Mouse (Mus musculus) lung, postnatal 10 days (tissue): ENCODE measurements at regions not wholly inside any gene's neighbourhood (a gene's known extent, or its start where the extent isn't known, plus 50 kb on each side); places are given as distances from the start of the nearest gene placed in this dataset.

ENCODE experiments used
- DNase-seq: peaks from one replicate; pipeline ENCODE4 v3.0.0; 2021

- DNase-seq: no peak
Measured at GRCm38 (mm10) chr10:21672171-21672570, 79.2 kb downstream of the 1700020N01Rik start.

GRCm38 (mm10) chr10:21672666-21673065, 79.7 kb downstream of the 1700020N01Rik start:
- DNase-seq: no peak

GRCm38 (mm10) chr10:21673831-21674230, 80.9 kb downstream of the 1700020N01Rik start:
- DNase-seq: no peak

GRCm38 (mm10) chr10:21675786-21676185, 82.8 kb downstream of the 1700020N01Rik start:
- no peak for DNase-seq

- no peak for DNase-seq
Measured at GRCm38 (mm10) chr10:21677911-21678310, 85.0 kb downstream of the 1700020N01Rik start.

- no peak for DNase-seq
Measured at GRCm38 (mm10) chr10:21678372-21678771, 85.4 kb downstream of the 1700020N01Rik start.

GRCm38 (mm10) chr10:21678811-21679451, 86.0 kb downstream of the 1700020N01Rik start:
- DNase-seq: peak; percentile 74

GRCm38 (mm10) chr10:21680789-21681188, 87.8 kb downstream of the 1700020N01Rik start:
- no peak for DNase-seq

GRCm38 (mm10) chr10:21684286-21685013, 91.5 kb downstream of the 1700020N01Rik start:
- DNase-seq: peak; percentile 39

GRCm38 (mm10) chr10:21685122-21685798, 92.3 kb downstream of the 1700020N01Rik start:
- peak; percentile 84 for DNase-seq

GRCm38 (mm10) chr10:21686060-21686459, 93.1 kb downstream of the 1700020N01Rik start:
- peak; percentile 53 for DNase-seq

GRCm38 (mm10) chr10:21687484-21687883, 94.5 kb downstream of the 1700020N01Rik start:
- DNase-seq: no peak

- no peak for DNase-seq
Measured at GRCm38 (mm10) chr10:21688513-21688912, 95.6 kb downstream of the 1700020N01Rik start.

GRCm38 (mm10) chr10:21689847-21690269, 96.9 kb downstream of the 1700020N01Rik start:
- no peak for DNase-seq

- DNase-seq: peak; percentile 26
Measured at GRCm38 (mm10) chr10:21695185-21695584, 102.2 kb downstream of the 1700020N01Rik start.

- no peak for DNase-seq
Measured at GRCm38 (mm10) chr10:21696671-21697070, 103.7 kb downstream of the 1700020N01Rik start.

GRCm38 (mm10) chr10:21701580-21701979, 108.6 kb downstream of the 1700020N01Rik start:
- peak; percentile 60 for DNase-seq

GRCm38 (mm10) chr10:21702134-21702533, 109.2 kb downstream of the 1700020N01Rik start:
- no peak for DNase-seq

- DNase-seq: peak; percentile 22
Measured at GRCm38 (mm10) chr10:21711866-21712265, 118.9 kb downstream of the 1700020N01Rik start.

- DNase-seq: no peak
Measured at GRCm38 (mm10) chr10:21712828-21713227, 119.9 kb downstream of the 1700020N01Rik start.

- no peak for DNase-seq
Measured at GRCm38 (mm10) chr10:21715436-21715835, 122.5 kb downstream of the 1700020N01Rik start.

GRCm38 (mm10) chr10:21718189-21718588, 125.2 kb downstream of the 1700020N01Rik start:
- DNase-seq: no peak

- DNase-seq: no peak
Measured at GRCm38 (mm10) chr10:21724351-21724750, 131.4 kb downstream of the 1700020N01Rik start.

- DNase-seq: no peak
Measured at GRCm38 (mm10) chr10:21724999-21725398, 132.1 kb downstream of the 1700020N01Rik start.
